Mouse (Mus musculus): ENCODE measurements around the gene Catsper4. TPM values are rescaled to one million over a fixed set of nuclear protein-coding genes. Genes with fewer than 3 reads are reported as not detected.

Catsper4 gene
- polyA plus RNA-seq, 1 experiment from 2014 or later: not detected

GRCm38 (mm10) chr4:134246719-134247258 lies 19.6 kb upstream of the Catsper4 start, which contains the start of gene Gm30191:
TSS of gene Gm30191 (plus strand) at chr4:134246935.
- no peak for ATAC-seq (ENCODE audit: insufficient number of reproducible peaks, insufficient read depth, low FRiP score, low read depth)
- WGBS: 81% methylated on average over 7 of the region's 7 CpGs
- no peaks in the 10 kb centered on the region for H3K36me3 ChIP-seq (ENCODE audit: control insufficient read depth, insufficient read depth, low read length)
- H3K27ac ChIP-seq (replicated peaks in 1 of 2; ENCODE audit: control insufficient read depth in 1 of 2, insufficient read depth in 1 of 2, low read depth in 2 of 2, low read length in 2 of 2): no peak within 1 kb of the TSS
- H3K27me3 ChIP-seq (ENCODE audit: control insufficient read depth, insufficient read depth, low read length): peaks cover 29% of the 10 kb centered on the region
- peak within 1 kb of the TSS; percentile 96 for H3K4me2 ChIP-seq (ENCODE audit: low read length)
- H3K9me3 ChIP-seq (ENCODE audit: control insufficient read depth, low read length): no peaks in the 10 kb centered on the region
- H3K4me1 ChIP-seq (ENCODE audit: control insufficient read depth in 2 of 2, insufficient read depth in 2 of 2, low read length in 2 of 2): peaks cover 25 to 27% of the 10 kb centered on the region in 2 experiments
- no peak within 1 kb of the TSS for H3K9ac ChIP-seq (ENCODE audit: low read length)
- peak within 1 kb of the TSS in 1 of 2 experiments; percentile 89; a peak in 2 of 4 replicates for H3K4me3 ChIP-seq (ENCODE audit: control insufficient read depth in 1 of 2, insufficient read depth in 1 of 2, low read depth in 1 of 2, low read length in 2 of 2)

DNA sequence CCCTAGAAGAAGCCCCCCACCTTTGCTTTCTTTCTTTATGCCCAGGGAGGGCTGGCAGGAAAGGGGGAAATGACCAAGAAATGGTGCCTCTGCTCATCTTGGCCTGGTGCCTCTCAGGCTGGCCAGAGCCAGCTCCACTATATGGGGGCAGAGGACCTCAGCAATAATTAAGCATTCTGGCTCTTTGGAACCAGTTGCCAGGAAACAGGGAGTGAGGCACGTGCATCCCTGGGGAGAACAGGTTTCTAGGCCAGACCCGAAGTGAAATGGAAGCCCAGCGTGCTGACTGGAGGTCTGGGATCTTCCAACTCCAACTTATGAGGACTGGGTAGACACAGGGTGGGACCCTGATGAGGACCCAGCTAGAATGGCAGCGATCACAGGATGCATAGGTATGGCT lies 19.1 kb upstream of the Catsper4 start:
- Histone ChIP-seq H3K27me3 (ENCODE audit: control insufficient read depth, insufficient read depth, low read length) (peaks cover 29% of the 10 kb centered on the region), H3K36me3 (ENCODE audit: control insufficient read depth, insufficient read depth, low read length) (no peaks in the 10 kb centered on the region), H3K4me3 (ENCODE audit: control insufficient read depth in 1 of 2, insufficient read depth in 1 of 2, low read depth in 1 of 2, low read length in 2 of 2) (no peak overlapping the region), H3K9ac (ENCODE audit: low read length) (no peak overlapping the region), H3K4me2 (ENCODE audit: low read length) (no peak overlapping the region), H3K9me3 (ENCODE audit: control insufficient read depth, low read length) (no peaks in the 10 kb centered on the region), H3K4me1 (ENCODE audit: control insufficient read depth in 2 of 2, insufficient read depth in 2 of 2, low read length in 2 of 2) (peaks cover 21 to 22% of the 10 kb centered on the region in 2 experiments), H3K27ac (replicated peaks in 1 of 2; ENCODE audit: control insufficient read depth in 1 of 2, insufficient read depth in 1 of 2, low read depth in 2 of 2, low read length in 2 of 2) (no peak overlapping the region)
- ATAC-seq (ENCODE audit: insufficient number of reproducible peaks, insufficient read depth, low FRiP score, low read depth): no peak
- 55% methylated on average over 4 of the region's 4 CpGs for WGBS

DNA sequence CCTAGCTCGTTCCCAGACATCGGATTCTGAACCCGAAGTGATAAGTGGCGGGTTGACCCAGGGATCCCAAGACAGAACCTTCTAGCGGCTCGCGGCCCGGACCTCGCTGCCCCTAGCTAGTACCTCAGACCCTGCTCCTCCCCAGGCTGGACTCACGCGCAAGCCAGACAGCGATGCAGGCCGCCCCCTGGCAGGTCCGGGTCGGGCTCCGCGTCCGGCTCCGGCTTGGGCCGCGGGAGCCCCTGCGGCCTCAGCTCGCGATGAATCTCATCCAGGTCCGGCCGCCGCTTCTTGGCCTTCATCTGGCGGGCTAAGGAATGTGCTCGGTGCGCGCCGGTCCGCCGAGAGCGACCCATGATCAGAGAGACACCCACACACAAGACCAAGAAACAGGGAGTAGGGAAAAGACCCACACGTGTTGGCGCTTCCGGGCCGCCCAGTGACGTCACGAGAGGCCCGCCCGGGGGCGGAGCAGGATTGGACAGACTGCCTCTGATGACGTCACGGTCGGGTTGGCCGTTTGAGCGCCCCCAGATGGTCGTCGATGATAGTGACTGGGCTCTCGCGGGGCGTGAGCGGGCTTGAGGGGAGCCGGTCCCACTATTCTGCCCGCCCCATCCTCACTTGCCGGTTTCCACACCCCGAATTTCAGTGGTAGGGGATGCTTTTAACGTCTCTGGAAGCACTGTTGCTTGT lies 18.1 kb upstream of the Catsper4 start, which contains the start of gene Zfp593:
Zfp593 (minus strand) TSS at position 445 of the 696 bp plus-strand sequence.
- Histone ChIP-seq H3K27ac (replicated peaks in 1 of 2; ENCODE audit: control insufficient read depth in 1 of 2, insufficient read depth in 1 of 2, low read depth in 2 of 2, low read length in 2 of 2) (0 out of 4 replicates have a peak within 1 kb of the TSS, but pooled peaks of 1 of the 2 experiments have one; percentile 19), H3K4me1 (ENCODE audit: control insufficient read depth in 2 of 2, insufficient read depth in 2 of 2, low read length in 2 of 2) (peaks cover 13% of the 10 kb centered on the region in 2 experiments), H3K9me3 (ENCODE audit: control insufficient read depth, low read length) (no peaks in the 10 kb centered on the region), H3K36me3 (ENCODE audit: control insufficient read depth, insufficient read depth, low read length) (no peaks in the 10 kb centered on the region), H3K9ac (ENCODE audit: low read length) (peak within 1 kb of the TSS; percentile 91), H3K27me3 (ENCODE audit: control insufficient read depth, insufficient read depth, low read length) (peaks cover 23% of the 10 kb centered on the region), H3K4me2 (ENCODE audit: low read length) (peak within 1 kb of the TSS; percentile 96), H3K4me3 (ENCODE audit: control insufficient read depth in 1 of 2, insufficient read depth in 1 of 2, low read depth in 1 of 2, low read length in 2 of 2) (peak within 1 kb of the TSS; percentile 75 to 89)
- ATAC-seq (ENCODE audit: insufficient number of reproducible peaks, insufficient read depth, low FRiP score, low read depth): peak; percentile 68
- WGBS: under 1% methylated on average over 60 of the region's 60 CpGs

DNA sequence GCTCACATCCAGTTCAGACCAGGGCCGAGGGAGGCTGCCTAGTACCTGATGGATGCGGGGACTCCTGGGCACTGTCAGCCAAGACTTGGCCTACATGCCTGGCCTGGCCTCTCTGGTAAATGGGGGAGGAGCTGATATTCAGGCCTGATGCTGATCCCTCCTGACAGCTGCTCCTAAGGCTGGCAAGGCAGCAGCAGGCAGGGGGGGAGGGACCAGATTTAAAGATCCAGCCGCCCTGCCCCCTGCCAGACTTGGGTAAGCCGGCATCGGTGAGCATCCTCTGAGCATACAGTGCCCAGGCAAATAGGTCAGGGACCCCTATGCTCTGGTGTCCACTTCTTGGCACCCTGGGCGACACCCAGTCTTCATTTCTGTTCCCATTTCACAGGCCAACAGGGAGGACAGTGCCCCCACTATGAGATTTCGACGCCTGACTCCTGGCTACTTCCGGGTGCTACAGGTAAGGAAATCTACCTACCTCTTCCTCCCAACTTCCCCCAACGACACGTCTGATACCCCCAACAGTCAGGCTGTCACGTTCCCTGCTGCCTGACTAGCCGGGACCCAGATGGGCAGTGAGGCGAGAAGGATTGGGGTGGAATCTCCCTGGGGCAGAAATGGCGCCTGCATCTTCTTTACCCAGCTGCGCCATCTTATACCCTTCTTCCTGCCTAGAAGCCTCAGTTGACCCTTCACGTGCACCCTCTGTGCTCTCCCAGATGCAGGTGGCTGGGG lies 16.5 kb upstream of the Catsper4 start, which contains the start of gene E130218I03Rik:
E130218I03Rik (plus strand) TSS at position 147 of the 735 bp plus-strand sequence.
- peak within 1 kb of the TSS; percentile 91; the same call in 1 of the 2 replicates for H3K9ac ChIP-seq (ENCODE audit: low read length)
- no peaks in the 10 kb centered on the region for H3K36me3 ChIP-seq (ENCODE audit: control insufficient read depth, insufficient read depth, low read length)
- peaks cover 9 to 12% of the 10 kb centered on the region in 2 experiments for H3K4me1 ChIP-seq (ENCODE audit: control insufficient read depth in 2 of 2, insufficient read depth in 2 of 2, low read length in 2 of 2)
- no peak for ATAC-seq (ENCODE audit: insufficient number of reproducible peaks, insufficient read depth, low FRiP score, low read depth)
- H3K27me3 ChIP-seq (ENCODE audit: control insufficient read depth, insufficient read depth, low read length): peaks cover 22% of the 10 kb centered on the region
- no peak within 1 kb of the TSS for H3K27ac ChIP-seq (replicated peaks in 1 of 2; ENCODE audit: control insufficient read depth in 1 of 2, insufficient read depth in 1 of 2, low read depth in 2 of 2, low read length in 2 of 2)
- peak within 1 kb of the TSS; percentile 96 for H3K4me2 ChIP-seq (ENCODE audit: low read length)
- H3K4me3 ChIP-seq (ENCODE audit: control insufficient read depth in 1 of 2, insufficient read depth in 1 of 2, low read depth in 1 of 2, low read length in 2 of 2): peak within 1 kb of the TSS in 1 of 2 experiments; percentile 75; a peak in 1 of 4 replicates
- 92% methylated on average over 17 of the region's 17 CpGs for WGBS
- H3K9me3 ChIP-seq (ENCODE audit: control insufficient read depth, low read length): no peaks in the 10 kb centered on the region

- peak overlapping the region; percentile 48; the same call in 1 of the 2 replicates for H3K9ac ChIP-seq (ENCODE audit: low read length)
- peak overlapping the region; percentile 46 to 47; a peak in 3 of 4 replicates for H3K4me3 ChIP-seq (ENCODE audit: control insufficient read depth in 1 of 2, insufficient read depth in 1 of 2, low read depth in 1 of 2, low read length in 2 of 2)
- H3K36me3 ChIP-seq (ENCODE audit: control insufficient read depth, insufficient read depth, low read length): no peaks in the 10 kb centered on the region
- H3K27ac ChIP-seq (replicated peaks in 1 of 2; ENCODE audit: control insufficient read depth in 1 of 2, insufficient read depth in 1 of 2, low read depth in 2 of 2, low read length in 2 of 2): no peak overlapping the region
- H3K27me3 ChIP-seq (ENCODE audit: control insufficient read depth, insufficient read depth, low read length): no peaks in the 10 kb centered on the region; the same call in none of the 2 replicates
- 17% methylated on average over 10 of the region's 10 CpGs for WGBS
- ATAC-seq (ENCODE audit: insufficient number of reproducible peaks, insufficient read depth, low FRiP score, low read depth): no peak
- H3K4me1 ChIP-seq (ENCODE audit: control insufficient read depth in 2 of 2, insufficient read depth in 2 of 2, low read length in 2 of 2): peaks cover 11 to 12% of the 10 kb centered on the region in 2 experiments; a peak in 3 of 4 replicates
- no peaks in the 10 kb centered on the region for H3K9me3 ChIP-seq (ENCODE audit: control insufficient read depth, low read length)
- peak overlapping the region; percentile 78 for H3K4me2 ChIP-seq (ENCODE audit: low read length)
These were observed 11.5 kb upstream of the Catsper4 start for GRCm38 (mm10) chr4:134238686-134239085.

- Histone ChIP-seq H3K4me3 (ENCODE audit: control insufficient read depth in 1 of 2, insufficient read depth in 1 of 2, low read depth in 1 of 2, low read length in 2 of 2) (peak within 1 kb of the TSS; percentile 46 to 47), H3K9me3 (ENCODE audit: control insufficient read depth, low read length) (no peaks in the 10 kb centered on the region), H3K36me3 (ENCODE audit: control insufficient read depth, insufficient read depth, low read length) (no peaks in the 10 kb centered on the region), H3K9ac (ENCODE audit: low read length) (peak within 1 kb of the TSS; percentile 48), H3K4me1 (ENCODE audit: control insufficient read depth in 2 of 2, insufficient read depth in 2 of 2, low read length in 2 of 2) (peaks cover 11 to 12% of the 10 kb centered on the region in 2 experiments; a peak in 3 of 4 replicates), H3K4me2 (ENCODE audit: low read length) (peak within 1 kb of the TSS; percentile 78), H3K27me3 (ENCODE audit: control insufficient read depth, insufficient read depth, low read length) (no peaks in the 10 kb centered on the region; the same call in none of the 2 replicates), H3K27ac (replicated peaks in 1 of 2; ENCODE audit: control insufficient read depth in 1 of 2, insufficient read depth in 1 of 2, low read depth in 2 of 2, low read length in 2 of 2) (no peak within 1 kb of the TSS)
- under 1% methylated on average over 18 of the region's 18 CpGs for WGBS
- ATAC-seq (ENCODE audit: insufficient number of reproducible peaks, insufficient read depth, low FRiP score, low read depth): 0 out of 2 replicates have a peak, but pooled peaks have one; percentile 31
These were observed 11.1 kb upstream of the Catsper4 start, which contains the start of gene Cnksr1 for GRCm38 (mm10) chr4:134238279-134238651. TSS of gene Cnksr1 (minus strand) at chr4:134238399.
